Mouse (Mus musculus) granulocyte monocyte progenitor cell, adult 5-6 weeks (primary cell): ENCODE results near the gene Nudt1. TPM values are rescaled to one million over a fixed set of nuclear protein-coding genes. Genes with fewer than 3 reads are reported as not detected.
"Not testable (repeated sequence)": the region's sequence is repeated elsewhere in the genome, so short reads cannot be mapped to it uniquely, and the experiment has no call there.

Experiments
- ATAC-seq: replicated peaks from 2 replicates; pipeline ENCODE4 v1.8.0; 2016; ENCODE audit warnings: mild to moderate bottlenecking, moderate TSS enrichment, inconsistent platforms; ENCODE audit not compliant: poor library complexity, severe bottlenecking
- total RNA-seq, 2 experiments: library from RNA; stranded (forward) in 1 of 2; stranded (reverse) in 1 of 2; fragments of 200-712, 200-1000 nt in 1 of 2; fragments of >200 nt in 1 of 2; fragmentation: Nextera tagmentation in 1 of 2; gene quantifications; 2 replicates each; pipeline ENCODE4 v1.2.3; 2014 to 2017

Nudt1 gene
- total RNA-seq, 2 experiments from 2014 or later, result 43.1 to 49.1 TPM

GRCm38 (mm10) chr5:140338779-140339178 lies 17.3 kb downstream of the Nudt1 start:
- ATAC-seq, result no peak

- no peak for ATAC-seq
These were observed 18.4 kb downstream of the Nudt1 start for GRCm38 (mm10) chr5:140339836-140340235.

GRCm38 (mm10) chr5:140342880-140343279 lies 21.4 kb downstream of the Nudt1 start:
- no peak for ATAC-seq

GRCm38 (mm10) chr5:140345244-140345643 lies 23.8 kb downstream of the Nudt1 start:
- no peak for ATAC-seq

GRCm38 (mm10) chr5:140346050-140346449 lies 24.6 kb downstream of the Nudt1 start:
- ATAC-seq, result no peak

- peak; percentile 70 for ATAC-seq
These were observed 28.4 kb downstream of the Nudt1 start for GRCm38 (mm10) chr5:140349882-140350281.

GRCm38 (mm10) chr5:140350731-140351497 lies 29.5 kb downstream of the Nudt1 start:
- no peak for ATAC-seq

GRCm38 (mm10) chr5:140352352-140352751 lies 30.9 kb downstream of the Nudt1 start:
- no peak for ATAC-seq

GRCm38 (mm10) chr5:140355934-140356333 lies 34.5 kb downstream of the Nudt1 start:
- no peak for ATAC-seq

GRCm38 (mm10) chr5:140357466-140357865 lies 36.0 kb downstream of the Nudt1 start:
- no peak for ATAC-seq

- ATAC-seq, result no peak
These were observed 38.6 kb downstream of the Nudt1 start for GRCm38 (mm10) chr5:140359930-140360674.

GRCm38 (mm10) chr5:140364415-140364814 lies 43.0 kb downstream of the Nudt1 start:
- no peak for ATAC-seq

- ATAC-seq, result not testable (repeated sequence)
These were observed 46.7 kb downstream of the Nudt1 start for GRCm38 (mm10) chr5:140368126-140368525.

GRCm38 (mm10) chr5:140368926-140369325 lies 47.5 kb downstream of the Nudt1 start:
- no peak for ATAC-seq

- no peak for ATAC-seq
These were observed 48.0 kb downstream of the Nudt1 start for GRCm38 (mm10) chr5:140369466-140369865.

- no peak for ATAC-seq
These were observed 49.2 kb downstream of the Nudt1 start for GRCm38 (mm10) chr5:140370446-140371254.

- no peak for ATAC-seq
These were observed 50.2 kb downstream of the Nudt1 start for GRCm38 (mm10) chr5:140371671-140372070.

- no peak for ATAC-seq
These were observed 52.3 kb downstream of the Nudt1 start for GRCm38 (mm10) chr5:140373711-140374110.

- no peak for ATAC-seq
These were observed 52.8 kb downstream of the Nudt1 start for GRCm38 (mm10) chr5:140374226-140374625.

GRCm38 (mm10) chr5:140375249-140375829 lies 53.9 kb downstream of the Nudt1 start:
- ATAC-seq, result no peak
